In genomic region chr2:89977709-89978108, GRCm38 (mm10) we compare ENCODE assay signal across 39 mouse cellular contexts. TPM values are rescaled to one million over a fixed set of nuclear protein-coding genes. Genes with fewer than 3 reads are reported as not detected.
"Had no signal": no experiment of that assay in that cellular context is flagged by ENCODE, and none has a peak within 500 bp of the region (broad histone marks: within the 10 kb centered on the region; RNA-seq: fewer than 3 reads in every experiment).

No protein-coding gene starts in this region.

- H3K9me3 ChIP-seq: embryonic facial prominence, embryonic 10.5 days; embryonic facial prominence, embryonic 12.5 days; embryonic facial prominence, embryonic 13.5 days; embryonic facial prominence, embryonic 15.5 days; forebrain, embryonic 10.5 days; forebrain, embryonic 12.5 days; forebrain, embryonic 13.5 days; forebrain, embryonic 15.5 days had no signal

- H3K4me2 ChIP-seq: embryonic facial prominence, embryonic 12.5 days; embryonic facial prominence, embryonic 13.5 days; embryonic facial prominence, embryonic 15.5 days; forebrain, embryonic 12.5 days; forebrain, embryonic 13.5 days; forebrain, embryonic 15.5 days had no signal

- H3K27ac ChIP-seq: embryonic facial prominence, embryonic 10.5 days; embryonic facial prominence, embryonic 12.5 days; embryonic facial prominence, embryonic 13.5 days; embryonic facial prominence, embryonic 15.5 days; forebrain, embryonic 10.5 days; forebrain, embryonic 12.5 days; forebrain, embryonic 13.5 days; forebrain, embryonic 15.5 days; gastrocnemius, adult 2 months; heart, adult 2 months had no signal

- DNase-seq: cerebellum, adult 9-10 months; cerebellum, adult 9-11 months; cerebellum, postnatal 10 days; cerebellum, postnatal 14 days; cerebellum, postnatal 25 days; cerebellum, postnatal 36 days; embryo, embryonic 11 days; forebrain, postnatal 0 days; gastrocnemius, adult 2 months; gastrocnemius, postnatal 10 days; gastrocnemius, postnatal 14 days; gastrocnemius, postnatal 25 days; gastrocnemius, postnatal 36 days; heart, adult 11 months; heart, adult 18-20 months; heart, adult 2 months had no signal

- H3K36me3 ChIP-seq: embryonic facial prominence, embryonic 10.5 days; embryonic facial prominence, embryonic 12.5 days; embryonic facial prominence, embryonic 13.5 days; embryonic facial prominence, embryonic 15.5 days; forebrain, embryonic 10.5 days; forebrain, embryonic 12.5 days; forebrain, embryonic 15.5 days had no signal

- H3K4me1 ChIP-seq: embryonic facial prominence, embryonic 10.5 days; embryonic facial prominence, embryonic 12.5 days; embryonic facial prominence, embryonic 13.5 days; embryonic facial prominence, embryonic 15.5 days; forebrain, embryonic 10.5 days; forebrain, embryonic 12.5 days; forebrain, embryonic 13.5 days; forebrain, embryonic 15.5 days had no signal

- H3K4me3 ChIP-seq: embryonic facial prominence, embryonic 10.5 days; embryonic facial prominence, embryonic 12.5 days; embryonic facial prominence, embryonic 13.5 days; embryonic facial prominence, embryonic 15.5 days; erythroblast, embryonic 14.5 days; forebrain, embryonic 10.5 days; forebrain, embryonic 12.5 days; forebrain, embryonic 13.5 days; forebrain, embryonic 15.5 days; gastrocnemius, adult 2 months; heart, adult 2 months had no signal

- H3K9ac ChIP-seq: embryonic facial prominence, embryonic 12.5 days; embryonic facial prominence, embryonic 13.5 days; embryonic facial prominence, embryonic 15.5 days; forebrain, embryonic 12.5 days; forebrain, embryonic 13.5 days; forebrain, embryonic 15.5 days; forebrain, postnatal 0 days had no signal

- H3K27me3 ChIP-seq: embryonic facial prominence, embryonic 12.5 days; embryonic facial prominence, embryonic 13.5 days; embryonic facial prominence, embryonic 15.5 days; forebrain, embryonic 12.5 days; forebrain, embryonic 13.5 days; forebrain, embryonic 15.5 days had no signal

RNA-seq across cellular contexts. Expression of gene Olfr1260, which starts 3.6 kb away (rescaled TPM):
- total RNA-seq: common myeloid progenitor, adult 5-6 weeks; forebrain, postnatal 0 days; gastrocnemius, adult 18-20 months; gastrocnemius, adult 2 months; gastrocnemius, adult 8-10 months; gastrocnemius, postnatal 10 days; gastrocnemius, postnatal 14 days; gastrocnemius, postnatal 25 days; gastrocnemius, postnatal 36 days; gastrocnemius, postnatal 4 days; granulocyte monocyte progenitor cell, adult 5-6 weeks; heart, adult 18-20 months; heart, adult 2 months; heart, adult 8-10 months had no signal
- polyA plus RNA-seq: cortical plate, adult 2 months; embryonic facial prominence, embryonic 10.5 days; embryonic facial prominence, embryonic 11.5 days; embryonic facial prominence, embryonic 12.5 days; embryonic facial prominence, embryonic 13.5 days; embryonic facial prominence, embryonic 15.5 days; forebrain, embryonic 10.5 days; forebrain, embryonic 11.5 days; forebrain, embryonic 12.5 days; forebrain, embryonic 13.5 days; forebrain, embryonic 14.5 days; forebrain, embryonic 15.5 days; forebrain, embryonic 16.5 days; forebrain, postnatal 0 days; frontal cortex, adult 2 months; gonadal fat pad, adult 2 months; heart, adult 2 months had no signal

RNA-seq across cellular contexts. Expression of gene Olfr1261, which starts 13.3 kb away (rescaled TPM):
- total RNA-seq: common myeloid progenitor, adult 5-6 weeks; forebrain, postnatal 0 days; gastrocnemius, adult 18-20 months; gastrocnemius, adult 2 months; gastrocnemius, adult 8-10 months; gastrocnemius, postnatal 10 days; gastrocnemius, postnatal 14 days; gastrocnemius, postnatal 25 days; gastrocnemius, postnatal 36 days; gastrocnemius, postnatal 4 days; granulocyte monocyte progenitor cell, adult 5-6 weeks; heart, adult 18-20 months; heart, adult 2 months; heart, adult 8-10 months had no signal
- polyA plus RNA-seq: cortical plate, adult 2 months; embryonic facial prominence, embryonic 10.5 days; embryonic facial prominence, embryonic 11.5 days; embryonic facial prominence, embryonic 12.5 days; embryonic facial prominence, embryonic 13.5 days; embryonic facial prominence, embryonic 14.5 days; embryonic facial prominence, embryonic 15.5 days; erythroblast, embryonic 14.5 days; forebrain, embryonic 10.5 days; forebrain, embryonic 11.5 days; forebrain, embryonic 12.5 days; forebrain, embryonic 13.5 days; forebrain, embryonic 14.5 days; forebrain, embryonic 15.5 days; forebrain, embryonic 16.5 days; forebrain, postnatal 0 days; frontal cortex, adult 2 months; gonadal fat pad, adult 2 months; heart, adult 2 months had no signal

RNA-seq across cellular contexts. Expression of gene Olfr1262, which starts 22.2 kb away (rescaled TPM):
- total RNA-seq: common myeloid progenitor, adult 5-6 weeks; forebrain, postnatal 0 days; gastrocnemius, adult 18-20 months; gastrocnemius, adult 2 months; gastrocnemius, adult 8-10 months; gastrocnemius, postnatal 10 days; gastrocnemius, postnatal 14 days; gastrocnemius, postnatal 25 days; gastrocnemius, postnatal 36 days; gastrocnemius, postnatal 4 days; granulocyte monocyte progenitor cell, adult 5-6 weeks; heart, adult 18-20 months; heart, adult 2 months; heart, adult 8-10 months had no signal
- polyA plus RNA-seq: cortical plate, adult 2 months; embryonic facial prominence, embryonic 10.5 days; embryonic facial prominence, embryonic 11.5 days; embryonic facial prominence, embryonic 12.5 days; embryonic facial prominence, embryonic 13.5 days; embryonic facial prominence, embryonic 14.5 days; embryonic facial prominence, embryonic 15.5 days; erythroblast, embryonic 14.5 days; forebrain, embryonic 10.5 days; forebrain, embryonic 11.5 days; forebrain, embryonic 12.5 days; forebrain, embryonic 13.5 days; forebrain, embryonic 14.5 days; forebrain, embryonic 15.5 days; forebrain, embryonic 16.5 days; forebrain, postnatal 0 days; frontal cortex, adult 2 months; gonadal fat pad, adult 2 months; heart, adult 2 months had no signal

RNA-seq across cellular contexts. Expression of gene Olfr1259, which starts 29.2 kb away (rescaled TPM):
- total RNA-seq: common myeloid progenitor, adult 5-6 weeks; forebrain, postnatal 0 days; gastrocnemius, adult 18-20 months; gastrocnemius, adult 2 months; gastrocnemius, adult 8-10 months; gastrocnemius, postnatal 10 days; gastrocnemius, postnatal 14 days; gastrocnemius, postnatal 25 days; gastrocnemius, postnatal 36 days; gastrocnemius, postnatal 4 days; granulocyte monocyte progenitor cell, adult 5-6 weeks; heart, adult 18-20 months; heart, adult 2 months; heart, adult 8-10 months had no signal
- polyA plus RNA-seq: cortical plate, adult 2 months; embryonic facial prominence, embryonic 10.5 days; embryonic facial prominence, embryonic 11.5 days; embryonic facial prominence, embryonic 13.5 days; embryonic facial prominence, embryonic 14.5 days; erythroblast, embryonic 14.5 days; forebrain, embryonic 10.5 days; forebrain, embryonic 11.5 days; forebrain, embryonic 12.5 days; forebrain, embryonic 13.5 days; forebrain, embryonic 14.5 days; forebrain, embryonic 15.5 days; forebrain, embryonic 16.5 days; forebrain, postnatal 0 days; gonadal fat pad, adult 2 months; heart, adult 2 months had no signal

RNA-seq across cellular contexts. Expression of gene Olfr1263, which starts 34.2 kb away (rescaled TPM):
- total RNA-seq: common myeloid progenitor, adult 5-6 weeks; forebrain, postnatal 0 days; gastrocnemius, adult 18-20 months; gastrocnemius, adult 2 months; gastrocnemius, adult 8-10 months; gastrocnemius, postnatal 10 days; gastrocnemius, postnatal 14 days; gastrocnemius, postnatal 25 days; gastrocnemius, postnatal 36 days; gastrocnemius, postnatal 4 days; granulocyte monocyte progenitor cell, adult 5-6 weeks; heart, adult 18-20 months; heart, adult 2 months; heart, adult 8-10 months had no signal
- polyA plus RNA-seq: cortical plate, adult 2 months; embryonic facial prominence, embryonic 10.5 days; embryonic facial prominence, embryonic 11.5 days; embryonic facial prominence, embryonic 12.5 days; embryonic facial prominence, embryonic 13.5 days; embryonic facial prominence, embryonic 14.5 days; embryonic facial prominence, embryonic 15.5 days; erythroblast, embryonic 14.5 days; forebrain, embryonic 10.5 days; forebrain, embryonic 11.5 days; forebrain, embryonic 12.5 days; forebrain, embryonic 13.5 days; forebrain, embryonic 14.5 days; forebrain, embryonic 15.5 days; forebrain, embryonic 16.5 days; forebrain, postnatal 0 days; frontal cortex, adult 2 months; gonadal fat pad, adult 2 months; heart, adult 2 months had no signal
